Mouse (Mus musculus): ENCODE measurements around the gene Arf5. TPM values are rescaled to one million over a fixed set of nuclear protein-coding genes. Genes with fewer than 3 reads are reported as not detected.

Gene Arf5
- total RNA-seq (2021): 100 to 1,000 TPM; 139 to 163 TPM
- long read RNA-seq, experiment 1, transcript Arf5-201 (6 exons, 1,116 nt): major isoform, 59 of 69 reads
- long read RNA-seq, experiment 1, partial matches to known transcripts: 6 of 69 reads
- long read RNA-seq, experiment 1, other reads (novel, unspliced or antisense): 4 of 69 reads
- long read RNA-seq, experiment 2, transcript Arf5-201 (6 exons, 1,116 nt): major isoform, 209 of 236 reads
- long read RNA-seq, experiment 2, partial matches to known transcripts: 18 of 236 reads
- long read RNA-seq, experiment 2, other reads (novel, unspliced or antisense): 8 of 236 reads

- DNase-seq (ENCODE audit: low spot score in 2 of 2): peak; percentile 97 to 98
These were observed at the start of gene Arf5 for GRCm38 (mm10) chr6:28423313-28423712. TSS of gene Arf5 (plus strand) at chr6:28423560.

- DNase-seq (ENCODE audit: low spot score in 2 of 2): no peak
These were observed 41.4 kb upstream of the Arf5 start for GRCm38 (mm10) chr6:28381983-28382382.

GRCm38 (mm10) chr6:28385169-28385568 lies 38.2 kb upstream of the Arf5 start:
- no peak for DNase-seq (ENCODE audit: low spot score in 2 of 2)

- no peak for DNase-seq (ENCODE audit: low spot score in 2 of 2)
These were observed 34.3 kb upstream of the Arf5 start for GRCm38 (mm10) chr6:28389038-28389437.

- DNase-seq (ENCODE audit: low spot score in 2 of 2): no peak
These were observed 27.1 kb upstream of the Arf5 start for GRCm38 (mm10) chr6:28396051-28396852.

GRCm38 (mm10) chr6:28396853-28397457 lies 26.4 kb upstream of the Arf5 start:
- no peak for DNase-seq (ENCODE audit: low spot score in 2 of 2)

- DNase-seq (ENCODE audit: low spot score in 2 of 2): no peak
These were observed 25.6 kb upstream of the Arf5 start, which contains the start of gene Zfp800 for GRCm38 (mm10) chr6:28397681-28398203. TSS of gene Zfp800 (minus strand) at chr6:28398005.

- DNase-seq (ENCODE audit: low spot score in 2 of 2): no peak
These were observed 24.6 kb upstream of the Arf5 start for GRCm38 (mm10) chr6:28398726-28399125.

- no peak for DNase-seq (ENCODE audit: low spot score in 2 of 2)
These were observed 23.6 kb upstream of the Arf5 start for GRCm38 (mm10) chr6:28399791-28400190.

GRCm38 (mm10) chr6:28410053-28410452 lies 13.3 kb upstream of the Arf5 start:
- DNase-seq (ENCODE audit: low spot score in 2 of 2): no peak

GRCm38 (mm10) chr6:28411236-28411635 lies 12.1 kb upstream of the Arf5 start:
- DNase-seq (ENCODE audit: low spot score in 2 of 2): no peak

- DNase-seq (ENCODE audit: low spot score in 2 of 2): no peak
These were observed 6.4 kb upstream of the Arf5 start for GRCm38 (mm10) chr6:28416981-28417380.

GRCm38 (mm10) chr6:28418449-28418848 lies 4.9 kb upstream of the Arf5 start:
- peak; percentile 48 to 76 for DNase-seq (ENCODE audit: low spot score in 2 of 2)

- no peak for DNase-seq (ENCODE audit: low spot score in 2 of 2)
These were observed 3.7 kb upstream of the Arf5 start for GRCm38 (mm10) chr6:28419673-28420072.

- DNase-seq (ENCODE audit: low spot score in 2 of 2): no peak
These were observed 3.0 kb upstream of the Arf5 start for GRCm38 (mm10) chr6:28420361-28420760.

GRCm38 (mm10) chr6:28420865-28421264 lies 2.5 kb upstream of the Arf5 start:
- no peak for DNase-seq (ENCODE audit: low spot score in 2 of 2)

- peak; percentile 97 for DNase-seq (ENCODE audit: low spot score in 2 of 2)
These were observed 1.8 kb upstream of the Arf5 start for GRCm38 (mm10) chr6:28421469-28422000.

- no peak for DNase-seq (ENCODE audit: low spot score in 2 of 2)
These were observed 589 bp upstream of the Arf5 start for GRCm38 (mm10) chr6:28422651-28423290.

- peak; percentile 56 to 61 for DNase-seq (ENCODE audit: low spot score in 2 of 2)
These were observed 671 bp downstream of the Arf5 start for GRCm38 (mm10) chr6:28423767-28424695.

GRCm38 (mm10) chr6:28425019-28425418 lies 1.7 kb downstream of the Arf5 start:
- DNase-seq (ENCODE audit: low spot score in 2 of 2): no peak

Data from adrenal gland, adult 18-20 months (tissue).